Mouse (Mus musculus): ENCODE measurements around the gene Noa1. TPM values are rescaled to one million over a fixed set of nuclear protein-coding genes. Genes with fewer than 3 reads are reported as not detected.

The Noa1 gene
- polyA plus RNA-seq, 1 experiment, result 29.5 TPM

DNA sequence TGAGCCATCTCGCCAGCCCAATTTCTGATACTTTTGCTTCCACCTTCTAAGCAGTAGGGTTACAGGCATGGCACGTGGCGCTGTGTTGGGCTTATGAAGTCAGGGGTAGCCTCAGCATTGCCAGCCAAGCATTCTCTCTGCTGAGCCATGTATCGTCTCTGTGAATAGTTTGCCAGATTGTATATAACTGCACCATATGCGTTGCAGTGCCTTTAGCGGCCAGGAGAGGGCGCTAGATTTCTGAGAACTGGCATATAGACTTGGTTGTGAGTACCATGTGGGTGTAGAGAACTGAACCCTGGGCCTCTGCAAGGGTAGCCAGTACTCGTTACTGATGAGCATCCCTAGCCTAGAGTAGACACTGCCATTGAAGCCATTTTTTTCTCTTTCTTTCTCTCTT is 40.5 kb downstream of the Noa1 start:
- no peak overlapping the region for H3K4me3 ChIP-seq (ENCODE audit: insufficient read depth, low read depth, low read length)
- H3K27ac ChIP-seq (replicated peaks; ENCODE audit: low read depth, low read length), result no peak overlapping the region

DNA sequence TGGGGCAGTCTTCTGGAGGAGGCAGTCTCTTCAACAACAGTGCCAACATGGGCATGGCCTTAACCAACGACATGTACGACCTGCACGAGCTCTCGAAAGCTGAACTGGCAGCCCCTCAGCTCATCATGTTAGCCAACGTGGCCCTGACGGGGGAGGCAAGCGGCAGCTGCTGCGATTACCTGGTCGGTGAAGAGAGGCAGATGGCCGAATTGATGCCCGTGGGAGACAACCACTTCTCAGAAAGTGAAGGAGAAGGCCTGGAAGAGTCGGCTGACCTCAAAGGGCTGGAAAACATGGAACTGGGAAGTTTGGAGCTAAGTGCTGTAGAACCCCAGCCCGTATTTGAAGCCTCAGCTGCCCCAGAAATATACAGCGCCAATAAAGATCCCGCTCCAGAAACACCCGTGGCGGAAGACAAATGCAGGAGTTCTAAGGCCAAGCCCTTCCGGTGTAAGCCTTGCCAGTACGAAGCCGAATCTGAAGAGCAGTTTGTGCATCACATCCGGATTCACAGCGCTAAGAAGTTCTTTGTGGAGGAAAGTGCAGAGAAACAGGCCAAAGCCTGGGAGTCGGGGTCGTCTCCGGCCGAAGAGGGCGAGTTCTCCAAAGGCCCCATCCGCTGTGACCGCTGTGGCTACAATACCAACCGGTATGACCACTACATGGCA is 41.8 kb downstream of the Noa1 start:
- H3K4me1 ChIP-seq (ENCODE audit: control insufficient read depth, insufficient read depth, insufficient read length, low read length), result peaks cover 7% of the 10 kb centered on the region

More for the DNA sequence above, 40.5 kb downstream of the Noa1 start:
- H3K4me1 ChIP-seq (ENCODE audit: control insufficient read depth, insufficient read depth, insufficient read length, low read length), result peaks cover 8% of the 10 kb centered on the region

GRCm38 (mm10) chr5:77267441-77267840 is 42.4 kb downstream of the Noa1 start:
- no peak overlapping the region for H3K27ac ChIP-seq (replicated peaks; ENCODE audit: low read depth, low read length)
- peaks cover 5% of the 10 kb centered on the region for H3K4me1 ChIP-seq (ENCODE audit: control insufficient read depth, insufficient read depth, insufficient read length, low read length)
- peak overlapping the region; percentile 94; the same call in 1 of the 2 replicates for H3K4me3 ChIP-seq (ENCODE audit: insufficient read depth, low read depth, low read length)

More for the DNA sequence above, 41.8 kb downstream of the Noa1 start:
- no peak overlapping the region; the same call in 1 of the 2 replicates for H3K4me3 ChIP-seq (ENCODE audit: insufficient read depth, low read depth, low read length)
- no peak overlapping the region for H3K27ac ChIP-seq (replicated peaks; ENCODE audit: low read depth, low read length)

DNA sequence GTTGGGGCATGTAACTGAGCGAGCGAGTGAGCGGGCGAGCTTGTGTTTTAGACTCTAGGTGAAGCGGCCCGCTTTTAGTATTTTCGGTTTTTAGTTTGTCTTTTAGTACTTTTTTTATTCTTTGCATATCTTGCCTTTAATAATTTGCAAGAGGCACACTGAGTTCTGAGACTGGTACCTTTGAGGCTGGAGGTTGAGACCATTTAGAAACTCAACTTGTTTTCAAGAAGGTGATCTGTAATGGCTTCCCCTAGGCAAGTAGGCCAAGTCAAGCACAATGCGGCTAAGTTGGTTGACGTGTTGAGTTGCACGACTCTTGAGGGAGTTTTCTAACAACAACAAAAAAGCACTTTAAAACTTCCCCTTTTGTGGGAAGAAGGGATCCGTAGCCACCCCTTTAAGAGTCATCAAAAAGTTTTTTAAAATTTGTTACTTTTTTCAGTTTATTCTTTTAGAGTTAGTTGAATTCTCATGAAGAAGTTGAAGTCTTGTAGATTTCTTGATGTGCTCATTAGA is 42.9 kb downstream of the Noa1 start:
- peak overlapping the region; percentile 94 for H3K4me3 ChIP-seq (ENCODE audit: insufficient read depth, low read depth, low read length)
- peak overlapping the region; percentile 55 for H3K27ac ChIP-seq (replicated peaks; ENCODE audit: low read depth, low read length)
- H3K4me1 ChIP-seq (ENCODE audit: control insufficient read depth, insufficient read depth, insufficient read length, low read length), result peaks cover 5% of the 10 kb centered on the region

- Histone ChIP-seq H3K4me3 (ENCODE audit: insufficient read depth, low read depth, low read length) (peak overlapping the region; percentile 94), H3K4me1 (ENCODE audit: control insufficient read depth, insufficient read depth, insufficient read length, low read length) (peaks cover 5% of the 10 kb centered on the region)
Observed at GRCm38 (mm10) chr5:77266066-77266885, 43.6 kb downstream of the Noa1 start.

DNA sequence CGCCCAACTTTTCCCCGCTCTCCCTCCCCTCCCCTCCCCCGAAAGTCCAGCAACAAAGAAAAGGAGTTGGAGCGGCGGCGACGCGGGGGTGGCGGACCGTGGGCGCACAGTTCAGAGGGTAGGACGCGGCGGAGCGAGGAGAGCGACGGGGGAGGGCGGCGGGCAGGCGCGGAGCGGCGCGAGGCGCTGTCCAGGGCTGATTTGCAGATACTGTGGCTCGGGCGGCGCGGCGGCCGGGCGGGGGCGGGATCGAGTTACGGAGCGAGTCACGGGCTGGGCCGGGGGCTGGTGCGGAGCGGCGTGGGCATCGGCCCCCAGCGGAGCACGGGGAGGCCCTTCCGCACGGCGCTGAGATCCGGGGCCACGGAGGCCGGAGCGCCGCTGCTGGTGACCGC is 44.2 kb downstream of the Noa1 start:
- H3K4me3 ChIP-seq (ENCODE audit: insufficient read depth, low read depth, low read length), result peak overlapping the region; percentile 94
- H3K27ac ChIP-seq (replicated peaks; ENCODE audit: low read depth, low read length), result peak overlapping the region; percentile 45
- peaks cover 5% of the 10 kb centered on the region for H3K4me1 ChIP-seq (ENCODE audit: control insufficient read depth, insufficient read depth, insufficient read length, low read length)

More at GRCm38 (mm10) chr5:77266066-77266885, 43.6 kb downstream of the Noa1 start:
- peak overlapping the region; percentile 55 for H3K27ac ChIP-seq (replicated peaks; ENCODE audit: low read depth, low read length)

DNA sequence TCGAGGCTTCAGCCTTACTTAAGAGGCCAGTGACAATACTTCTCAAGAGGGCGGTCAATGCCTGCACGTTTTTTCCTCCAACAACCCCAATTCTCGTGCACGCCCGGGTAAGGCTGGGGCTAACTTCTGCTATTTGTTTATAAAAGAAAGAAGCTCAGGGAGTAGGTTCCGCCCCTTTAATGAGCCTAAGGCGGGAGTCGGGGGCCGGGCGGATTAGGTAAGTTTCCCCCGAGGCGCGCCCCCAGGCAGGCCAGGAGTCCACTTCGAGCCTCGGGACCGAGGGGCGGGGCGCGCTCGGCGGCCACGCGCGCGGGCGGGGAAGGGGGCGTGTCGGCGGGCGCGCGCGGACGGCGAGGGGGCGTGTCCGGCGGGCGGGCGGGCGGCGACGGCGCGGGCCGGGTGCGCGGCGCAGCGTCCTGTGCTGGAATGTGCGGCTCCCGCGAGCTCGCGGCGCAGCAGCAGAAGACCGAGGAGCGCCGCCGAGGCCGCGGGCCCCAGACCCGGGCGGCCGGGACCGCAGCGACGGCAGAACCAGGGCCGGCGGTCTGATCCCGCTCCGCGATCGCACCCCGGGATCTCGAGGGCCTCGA is 44.7 kb downstream of the Noa1 start, which contains the start of gene Rest:
Gene Rest, plus strand, starts transcription at position 411 of the 590 bp plus-strand sequence.
- Histone ChIP-seq H3K4me3 (ENCODE audit: insufficient read depth, low read depth, low read length) (peak within 1 kb of the TSS; percentile 94), H3K4me1 (ENCODE audit: control insufficient read depth, insufficient read depth, insufficient read length, low read length) (peaks cover 5% of the 10 kb centered on the region), H3K27ac (replicated peaks; ENCODE audit: low read depth, low read length) (peak within 1 kb of the TSS; percentile 55)

GRCm38 (mm10) chr5:77262105-77262504 is 47.8 kb downstream of the Noa1 start:
- Histone ChIP-seq H3K4me3 (ENCODE audit: insufficient read depth, low read depth, low read length) (no peak overlapping the region), H3K4me1 (ENCODE audit: control insufficient read depth, insufficient read depth, insufficient read length, low read length) (peaks cover 2% of the 10 kb centered on the region; the same call in 1 of the 2 replicates), H3K27ac (replicated peaks; ENCODE audit: low read depth, low read length) (no peak overlapping the region)

GRCm38 (mm10) chr5:77261137-77261536 is 48.7 kb downstream of the Noa1 start:
- Histone ChIP-seq H3K4me3 (ENCODE audit: insufficient read depth, low read depth, low read length) (no peak overlapping the region), H3K27ac (replicated peaks; ENCODE audit: low read depth, low read length) (no peak overlapping the region), H3K4me1 (ENCODE audit: control insufficient read depth, insufficient read depth, insufficient read length, low read length) (no peaks in the 10 kb centered on the region)

GRCm38 (mm10) chr5:77260141-77260540 is 49.7 kb downstream of the Noa1 start:
- Histone ChIP-seq H3K4me3 (ENCODE audit: insufficient read depth, low read depth, low read length) (no peak overlapping the region), H3K4me1 (ENCODE audit: control insufficient read depth, insufficient read depth, insufficient read length, low read length) (no peaks in the 10 kb centered on the region), H3K27ac (replicated peaks; ENCODE audit: low read depth, low read length) (no peak overlapping the region)

- Histone ChIP-seq H3K27ac (replicated peaks; ENCODE audit: low read depth, low read length) (no peak overlapping the region), H3K4me3 (ENCODE audit: insufficient read depth, low read depth, low read length) (no peak overlapping the region), H3K4me1 (ENCODE audit: control insufficient read depth, insufficient read depth, insufficient read length, low read length) (no peaks in the 10 kb centered on the region)
Observed at GRCm38 (mm10) chr5:77259315-77259714, 50.6 kb downstream of the Noa1 start.

GRCm38 (mm10) chr5:77257603-77258002 is 52.3 kb downstream of the Noa1 start:
- H3K4me1 ChIP-seq (ENCODE audit: control insufficient read depth, insufficient read depth, insufficient read length, low read length), result no peaks in the 10 kb centered on the region
- H3K4me3 ChIP-seq (ENCODE audit: insufficient read depth, low read depth, low read length), result no peak overlapping the region
- H3K27ac ChIP-seq (replicated peaks; ENCODE audit: low read depth, low read length), result no peak overlapping the region

- no peak overlapping the region for H3K27ac ChIP-seq (replicated peaks; ENCODE audit: low read depth, low read length)
- no peak overlapping the region for H3K4me3 ChIP-seq (ENCODE audit: insufficient read depth, low read depth, low read length)
- H3K4me1 ChIP-seq (ENCODE audit: control insufficient read depth, insufficient read depth, insufficient read length, low read length), result no peaks in the 10 kb centered on the region
Observed at GRCm38 (mm10) chr5:77254402-77254801, 55.5 kb downstream of the Noa1 start.

- Histone ChIP-seq H3K27ac (replicated peaks; ENCODE audit: low read depth, low read length) (no peak overlapping the region), H3K4me1 (ENCODE audit: control insufficient read depth, insufficient read depth, insufficient read length, low read length) (no peaks in the 10 kb centered on the region), H3K4me3 (ENCODE audit: insufficient read depth, low read depth, low read length) (no peak overlapping the region)
Observed at GRCm38 (mm10) chr5:77253154-77253553, 56.7 kb downstream of the Noa1 start.
